Mouse (Mus musculus) lung, adult 2 months (tissue): ENCODE data around the gene Mettl15.

Experiments used
- CTCF ChIP-seq: fragments of 200-500 bp; IDR thresholded peaks from 2 replicates; pipeline ENCODE4 v1.5.1; 2011; ENCODE audit warnings: mild to moderate bottlenecking, low read length, control low read depth; ENCODE audit not compliant: insufficient read depth
- POLR2A ChIP-seq: fragments of 200-500 bp; IDR thresholded peaks from 2 replicates; pipeline ENCODE4 v1.6.1; 2011; ENCODE audit warnings: low read depth, mild to moderate bottlenecking, control low read depth, low read length, borderline replicate concordance; ENCODE audit errors: extremely low read depth

- TF ChIP-seq CTCF = no peak
- TF ChIP-seq POLR2A = peak; percentile 26; the same call in 1 of the 2 replicates
Measured at GRCm38 (mm10) chr2:109280600-109281340, at the start of gene Mettl15, which contains the start of gene Kif18a.
